Mouse (Mus musculus): ENCODE measurements at regions not wholly inside any gene's neighbourhood (a gene's known extent, or its start where the extent isn't known, plus 50 kb on each side); places are given as distances from the start of the nearest gene placed in this dataset.

DNA sequence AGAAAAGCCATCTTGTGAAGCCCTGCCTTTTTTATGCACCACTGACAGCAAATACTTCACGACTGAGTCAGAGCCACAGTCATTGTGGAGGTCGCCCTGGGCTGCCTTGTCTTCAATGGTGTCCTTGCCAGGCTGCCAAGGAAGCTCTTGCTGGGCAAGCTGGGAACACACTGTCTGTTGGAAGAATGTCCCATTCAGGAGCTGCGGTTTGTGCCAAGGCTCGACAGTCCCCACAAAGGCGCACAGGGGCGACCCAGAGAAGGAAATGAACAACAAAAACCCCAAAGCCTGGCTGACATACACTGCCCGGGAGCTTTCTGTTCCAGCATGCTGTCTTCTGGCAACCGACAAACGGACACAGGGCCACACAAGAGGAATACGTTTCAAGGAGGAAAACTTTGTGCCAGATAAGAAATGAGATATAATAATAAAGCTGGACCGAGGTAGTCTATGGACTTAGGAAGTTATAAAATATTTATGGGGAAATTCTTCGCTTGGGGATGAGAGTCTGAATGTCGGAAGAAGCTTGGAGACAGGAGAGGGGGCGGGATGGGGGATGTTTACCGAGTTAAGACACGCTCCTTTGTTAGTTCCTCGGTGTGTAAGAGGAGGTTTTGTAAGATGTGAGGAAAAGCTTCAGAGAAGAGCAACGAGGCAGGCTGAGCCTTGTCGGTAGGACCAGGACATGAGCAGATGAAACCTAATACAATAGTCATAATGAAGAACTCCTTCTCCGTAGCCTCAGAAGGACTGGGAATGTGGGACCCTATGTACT lies 261.5 kb downstream of the Fzd1 start:
- no peak for ATAC-seq (ENCODE audit: insufficient number of reproducible peaks, insufficient read depth, low FRiP score, low TSS enrichment, low read depth)
- Histone ChIP-seq H3K4me1 (peaks cover 36% of the 10 kb centered on the region), H3K9me3 (no peaks in the 10 kb centered on the region), H3K27me3 (no peaks in the 10 kb centered on the region; the same call in 1 of the 2 replicates), H3K36me3 (no peaks in the 10 kb centered on the region), H3K9ac (no peak overlapping the region), H3K27ac (peak overlapping the region; percentile 13; the same call in 1 of the 2 replicates), H3K4me2 (peak overlapping the region; percentile 37), H3K4me3 (no peak overlapping the region)
- 19% methylated on average over 20 of the region's 20 CpGs for WGBS

DNA sequence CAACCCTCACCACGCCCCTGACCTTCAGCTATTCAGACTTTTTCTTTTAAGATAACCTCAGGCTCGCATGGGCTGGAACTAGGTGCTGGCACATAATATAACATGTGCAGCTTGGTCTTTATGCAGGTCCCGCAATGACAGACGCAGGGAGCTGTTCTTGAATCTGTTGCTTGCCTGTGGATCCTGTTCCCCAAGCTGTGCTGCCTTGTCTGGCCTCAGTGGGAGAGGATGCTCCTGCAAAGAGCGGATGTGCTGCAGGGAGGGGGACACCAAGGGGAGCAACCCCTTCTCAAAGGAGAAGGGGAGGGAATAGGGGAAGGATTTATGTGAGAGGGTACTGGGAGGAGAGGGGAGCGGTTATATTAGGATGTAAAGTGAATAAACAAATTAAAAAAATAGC lies 262.4 kb downstream of the Fzd1 start:
- 61% methylated on average over 6 of the region's 6 CpGs for WGBS
- H3K27ac ChIP-seq, result no peak overlapping the region
- no peaks in the 10 kb centered on the region for H3K9me3 ChIP-seq
- H3K9ac ChIP-seq, result no peak overlapping the region
- no peak for ATAC-seq (ENCODE audit: insufficient number of reproducible peaks, insufficient read depth, low FRiP score, low TSS enrichment, low read depth)
- H3K4me2 ChIP-seq, result no peak overlapping the region
- no peaks in the 10 kb centered on the region for H3K36me3 ChIP-seq
- H3K4me1 ChIP-seq, result peaks cover 36% of the 10 kb centered on the region
- no peaks in the 10 kb centered on the region; the same call in 1 of the 2 replicates for H3K27me3 ChIP-seq
- no peak overlapping the region for H3K4me3 ChIP-seq

DNA sequence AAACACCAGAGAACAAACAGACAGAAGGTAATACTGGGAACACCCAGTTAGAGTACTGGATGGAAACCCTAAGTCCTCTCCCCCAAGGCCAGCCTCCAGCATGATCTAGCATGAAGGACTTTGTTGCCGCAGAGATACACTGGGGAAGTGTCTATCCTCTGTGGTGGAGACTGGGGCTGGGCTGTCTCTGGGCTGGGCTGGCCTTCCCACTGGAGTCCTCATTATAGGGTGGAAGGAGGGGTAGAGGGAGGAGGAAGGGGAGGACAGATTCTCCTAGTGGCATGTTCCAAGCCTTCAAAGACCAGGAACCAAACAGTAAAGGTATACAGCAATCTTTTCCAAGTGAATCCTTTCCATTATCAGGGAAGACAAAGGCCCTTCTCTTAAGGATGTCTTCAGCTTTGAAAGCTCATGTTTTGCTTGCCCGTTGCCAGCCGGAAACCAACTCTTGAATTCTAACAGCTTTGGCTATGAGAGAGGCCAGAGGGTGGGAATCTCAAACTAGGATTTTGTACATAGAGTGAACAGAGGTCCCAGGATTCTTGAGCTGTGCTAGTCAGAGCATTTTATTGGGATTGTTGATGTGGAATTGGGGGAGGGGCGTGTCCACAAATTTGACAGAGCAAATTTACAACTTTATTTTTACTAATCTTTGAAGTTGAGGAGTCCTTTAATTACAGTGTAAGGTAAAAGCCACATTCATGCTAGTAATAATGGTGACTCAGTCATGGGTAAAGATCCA lies 271.3 kb downstream of the Fzd1 start:
- H3K27ac ChIP-seq, result peak overlapping the region; percentile 83
- H3K27me3 ChIP-seq, result no peaks in the 10 kb centered on the region
- peak overlapping the region; percentile 45 for H3K4me2 ChIP-seq
- no peaks in the 10 kb centered on the region for H3K36me3 ChIP-seq
- no peak overlapping the region for H3K9ac ChIP-seq
- H3K4me1 ChIP-seq, result peaks cover 49% of the 10 kb centered on the region
- peak; percentile 52; the same call in 1 of the 2 replicates for ATAC-seq (ENCODE audit: insufficient number of reproducible peaks, insufficient read depth, low FRiP score, low TSS enrichment, low read depth)
- no peaks in the 10 kb centered on the region for H3K9me3 ChIP-seq
- WGBS, result 76% methylated on average over 4 of the region's 4 CpGs
- H3K4me3 ChIP-seq, result no peak overlapping the region

DNA sequence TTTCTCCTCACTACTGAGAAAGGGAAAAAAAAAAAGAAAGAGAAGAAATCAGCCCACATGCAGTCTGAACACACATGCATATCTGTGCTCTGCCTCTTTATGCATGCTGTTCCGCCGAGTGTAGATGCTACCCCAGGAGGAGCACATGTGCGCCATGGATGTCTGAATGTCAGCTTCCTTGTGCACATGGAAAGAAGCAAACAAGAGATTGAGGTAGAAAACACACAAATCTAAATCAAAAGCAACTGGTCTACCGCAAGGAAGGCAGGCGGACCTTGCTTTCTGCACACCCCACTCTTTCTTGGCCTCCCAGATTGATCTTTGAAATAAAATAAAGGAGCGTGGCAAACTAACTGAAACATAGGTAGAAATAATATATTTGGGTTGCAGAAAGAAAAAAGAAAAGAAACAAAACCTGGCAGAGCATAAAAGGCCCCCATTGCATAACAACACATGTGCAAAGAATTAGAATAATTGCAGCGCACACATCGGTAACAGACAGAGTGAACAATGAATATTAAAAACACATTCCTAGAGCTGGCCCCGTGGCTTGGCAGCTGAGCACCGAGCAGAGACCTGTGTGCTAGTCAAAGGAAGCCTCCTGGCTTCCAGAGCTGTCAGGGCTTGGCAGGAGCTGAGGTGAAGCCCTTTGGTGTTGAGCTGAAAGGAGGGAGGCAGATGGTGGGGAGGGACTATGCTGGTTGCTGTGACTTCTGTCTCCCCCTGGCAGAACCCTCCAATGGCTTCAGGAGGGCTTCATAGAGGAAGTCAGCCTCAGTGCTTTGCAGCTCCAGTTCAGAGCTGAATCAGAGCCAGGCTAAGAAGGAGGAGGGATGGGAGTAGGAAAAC lies 272.1 kb downstream of the Fzd1 start:
- ATAC-seq (ENCODE audit: insufficient number of reproducible peaks, insufficient read depth, low FRiP score, low TSS enrichment, low read depth), result peak; percentile 80
- Histone ChIP-seq H3K36me3 (no peaks in the 10 kb centered on the region), H3K9me3 (no peaks in the 10 kb centered on the region), H3K27ac (peak overlapping the region; percentile 83), H3K4me1 (peaks cover 49% of the 10 kb centered on the region), H3K9ac (0 out of 2 replicates have a peak overlapping the region, but pooled peaks have one; percentile 21), H3K27me3 (no peaks in the 10 kb centered on the region), H3K4me3 (no peak overlapping the region), H3K4me2 (peak overlapping the region; percentile 45)
- 19% methylated on average over 10 of the region's 10 CpGs for WGBS

DNA sequence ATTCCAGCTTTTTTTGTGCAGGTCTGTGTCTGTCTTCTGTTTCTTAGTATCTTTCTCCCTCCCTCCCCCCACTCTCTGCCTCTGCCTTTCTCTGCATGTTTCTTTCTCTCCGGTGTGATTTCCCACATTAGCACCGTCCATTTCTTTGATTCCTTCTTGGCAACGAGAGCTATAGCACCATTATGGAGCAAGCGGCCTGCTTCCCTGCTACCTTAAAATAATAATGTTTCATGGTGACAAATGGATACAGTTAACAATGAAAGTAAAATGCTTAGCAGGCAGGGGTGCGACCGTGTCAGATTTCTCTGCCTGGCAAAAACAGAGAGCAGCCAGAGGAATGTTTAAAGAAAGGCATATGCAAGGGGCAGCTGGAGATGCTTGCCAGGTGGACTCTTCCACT lies 273.1 kb downstream of the Fzd1 start:
- no peaks in the 10 kb centered on the region for H3K9me3 ChIP-seq
- ATAC-seq (ENCODE audit: insufficient number of reproducible peaks, insufficient read depth, low FRiP score, low TSS enrichment, low read depth), result no peak
- peak overlapping the region; percentile 82 for H3K27ac ChIP-seq
- H3K27me3 ChIP-seq, result no peaks in the 10 kb centered on the region
- H3K4me3 ChIP-seq, result 0 out of 2 replicates have a peak overlapping the region, but pooled peaks have one; percentile 4
- 9% methylated on average over 6 of the region's 6 CpGs for WGBS
- H3K4me2 ChIP-seq, result peak overlapping the region; percentile 39
- H3K9ac ChIP-seq, result no peak overlapping the region
- peaks cover 44% of the 10 kb centered on the region for H3K4me1 ChIP-seq
- no peaks in the 10 kb centered on the region for H3K36me3 ChIP-seq

DNA sequence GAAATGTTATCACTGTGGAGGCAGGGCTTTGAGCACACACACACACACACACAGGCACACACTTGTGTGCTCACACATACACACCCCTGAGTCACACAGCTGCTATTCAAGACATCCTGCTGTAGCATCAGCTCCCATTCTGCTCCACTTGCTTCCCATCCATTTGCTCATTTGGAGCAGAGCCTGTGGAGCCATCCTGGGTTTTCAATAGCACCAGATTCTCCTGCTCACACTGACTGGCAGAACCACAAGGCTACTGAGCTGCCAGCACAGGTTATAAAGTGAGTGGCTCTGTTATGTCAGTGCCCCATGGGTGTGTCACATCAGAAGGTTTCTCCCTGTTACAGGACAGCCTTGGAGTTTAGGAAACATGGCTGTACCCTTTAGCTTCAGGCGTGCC lies 273.7 kb downstream of the Fzd1 start:
- peaks cover 38% of the 10 kb centered on the region for H3K4me1 ChIP-seq
- no peak overlapping the region for H3K4me3 ChIP-seq
- ATAC-seq (ENCODE audit: insufficient number of reproducible peaks, insufficient read depth, low FRiP score, low TSS enrichment, low read depth), result no peak
- H3K9ac ChIP-seq, result no peak overlapping the region
- 0 out of 2 replicates have a peak overlapping the region, but pooled peaks have one; percentile 39 for H3K4me2 ChIP-seq
- peak overlapping the region; percentile 82 for H3K27ac ChIP-seq
- 43% methylated on average over 1 of the region's 1 CpGs for WGBS
- H3K36me3 ChIP-seq, result no peaks in the 10 kb centered on the region
- no peaks in the 10 kb centered on the region for H3K27me3 ChIP-seq
- H3K9me3 ChIP-seq, result no peaks in the 10 kb centered on the region

DNA sequence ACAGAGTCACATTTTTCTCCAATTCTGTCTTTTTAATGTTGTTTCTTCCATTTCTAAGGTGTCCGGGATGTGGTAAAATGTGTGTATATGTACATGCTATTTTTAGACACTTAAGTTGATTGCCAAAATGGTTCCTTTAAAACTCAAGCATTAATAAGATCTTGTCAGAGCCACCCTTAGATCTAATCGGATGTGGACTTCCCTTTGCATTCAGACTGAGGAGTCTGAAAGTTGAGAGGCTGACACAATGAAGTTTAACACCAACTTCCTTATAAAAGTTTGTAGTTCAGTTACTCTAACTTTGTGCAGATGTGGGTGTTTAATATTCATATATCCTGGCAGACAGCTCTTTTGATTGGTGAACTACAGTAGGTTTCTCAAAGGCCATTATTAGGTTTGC lies 282.1 kb downstream of the Mterf1b start:
- 78% methylated on average over 2 of the region's 2 CpGs for WGBS
- Histone ChIP-seq H3K9me3 (no peaks in the 10 kb centered on the region), H3K4me1 (no peaks in the 10 kb centered on the region), H3K9ac (no peak overlapping the region), H3K36me3 (no peaks in the 10 kb centered on the region), H3K4me3 (no peak overlapping the region), H3K4me2 (no peak overlapping the region), H3K27me3 (no peaks in the 10 kb centered on the region), H3K27ac (no peak overlapping the region)
- ATAC-seq (ENCODE audit: insufficient number of reproducible peaks, insufficient read depth, low FRiP score, low TSS enrichment, low read depth), result no peak
